30 mouse cellular contexts compared by ENCODE assay signal in the genomic region with DNA sequence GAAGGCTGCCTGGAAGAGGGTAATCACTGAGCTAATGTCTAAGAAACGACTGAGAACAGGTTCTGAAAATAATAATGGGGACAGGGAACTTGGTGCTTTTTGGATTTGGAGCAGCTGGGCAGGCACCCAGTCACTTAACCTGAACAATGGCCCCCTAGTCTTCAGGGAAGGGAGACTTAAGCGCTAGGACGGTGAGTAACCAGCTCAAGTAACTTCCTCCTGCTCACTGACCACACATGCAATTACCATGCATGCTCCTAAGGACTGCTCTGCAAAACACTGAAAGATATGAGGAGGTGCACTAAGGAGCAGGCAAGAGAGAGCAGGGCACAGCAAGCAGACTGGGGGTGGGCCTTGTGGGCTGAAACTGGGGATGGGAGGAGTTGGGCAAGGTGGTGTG. TPM values are rescaled to one million over a fixed set of nuclear protein-coding genes. Genes with fewer than 3 reads are reported as not detected.
A peak's percentile ranks its signal among the peaks of the same experiment; 100 is the strongest.
DNase-seq lines count a peak whose midpoint lies in the region; ATAC-seq and TF ChIP-seq lines count a peak whose summit lies in the region.
"Had no signal": no experiment of that assay in that cellular context is flagged by ENCODE, and none has a peak within 500 bp of the region (broad histone marks: within the 10 kb centered on the region; RNA-seq: fewer than 3 reads in every experiment).

No protein-coding gene starts in this region.

- no peak for TF ChIP-seq RAD21 in MEL (IDR thresholded peaks at IDR 0.05; ENCODE audit: low read depth, low read length)

- TF ChIP-seq EP300 in MEL (IDR thresholded peaks at IDR 0.05; ENCODE audit: low read depth in 1 of 2, low read length in 2 of 2), result peak in 1 of 2 experiments; percentile 34; a peak in 1 of 4 replicates

- TF ChIP-seq POLR2A in MEL (IDR thresholded peaks at IDR 0.05; ENCODE audit: control insufficient read depth in 1 of 2, insufficient read depth in 1 of 2, low read depth in 1 of 2, low read length in 2 of 2, poor library complexity in 1 of 2), result peak in 1 of 2 experiments; percentile 56; a peak in 1 of 4 replicates

- H3K27me3 ChIP-seq in megakaryocyte, embryonic 14.5 days (replicated peaks), result no peaks in the 10 kb centered on the region
- no peaks in the 10 kb centered on the region for H3K27me3 ChIP-seq in MEL (ENCODE audit: control insufficient read depth in 1 of 2, insufficient read depth in 2 of 2, low read length in 2 of 2)
- H3K27me3 ChIP-seq in midbrain, embryonic 16.5 days (ENCODE audit: control insufficient read depth, insufficient read depth, low read depth, low read length), result no peaks in the 10 kb centered on the region
- H3K27me3 ChIP-seq: embryonic facial prominence, embryonic 12.5 days; heart, embryonic 15.5 days; kidney, embryonic 15.5 days; limb, embryonic 13.5 days; lung, embryonic 15.5 days; stomach, embryonic 15.5 days had no signal

- 51% methylated on average over 3 of the region's 3 CpGs for WGBS in midbrain, embryonic 16.5 days

- no peaks in the 10 kb centered on the region for H3K36me3 ChIP-seq in megakaryocyte, embryonic 14.5 days (replicated peaks; ENCODE audit: low read length)
- H3K36me3 ChIP-seq in MEL (ENCODE audit: control insufficient read depth in 1 of 2, insufficient read depth in 2 of 2, low read length in 2 of 2), result peaks cover 0 to 45% of the 10 kb centered on the region in 2 experiments; a peak in 2 of 4 replicates
- H3K36me3 ChIP-seq in midbrain, embryonic 16.5 days (ENCODE audit: control insufficient read depth, insufficient read depth, low read length), result no peaks in the 10 kb centered on the region
- H3K36me3 ChIP-seq: embryonic facial prominence, embryonic 12.5 days; heart, embryonic 10.5 days; heart, embryonic 15.5 days; hindbrain, embryonic 13.5 days; kidney, embryonic 15.5 days; limb, embryonic 13.5 days; lung, embryonic 15.5 days; neural tube, embryonic 15.5 days; stomach, embryonic 15.5 days had no signal

- H3K9me3 ChIP-seq in megakaryocyte, embryonic 14.5 days, result no peaks in the 10 kb centered on the region
- no peaks in the 10 kb centered on the region for H3K9me3 ChIP-seq in MEL (replicated peaks; ENCODE audit: insufficient read depth, low read length)
- H3K9me3 ChIP-seq in midbrain, embryonic 16.5 days (replicated peaks; ENCODE audit: control insufficient read depth, low read length, poor library complexity, severe bottlenecking), result no peaks in the 10 kb centered on the region
- H3K9me3 ChIP-seq: embryonic facial prominence, embryonic 12.5 days; heart, embryonic 10.5 days; heart, embryonic 15.5 days; hindbrain, embryonic 13.5 days; kidney, embryonic 15.5 days; limb, embryonic 13.5 days; lung, embryonic 15.5 days; neural tube, embryonic 15.5 days; stomach, embryonic 15.5 days had no signal

- H3K4me3 ChIP-seq in megakaryocyte, embryonic 14.5 days (replicated peaks), result peak overlapping the region; percentile 35
- no peak overlapping the region for H3K4me3 ChIP-seq in MEL (ENCODE audit: control insufficient read depth in 1 of 2, insufficient read depth in 1 of 2, low read depth in 2 of 2, low read length in 2 of 2)
- H3K4me3 ChIP-seq in midbrain, embryonic 16.5 days (ENCODE audit: low read depth, low read length), result no peak overlapping the region
- H3K4me3 ChIP-seq: embryonic facial prominence, embryonic 12.5 days; heart, embryonic 15.5 days; kidney, embryonic 15.5 days; left cerebral cortex, adult 2 months; limb, embryonic 13.5 days; lung, embryonic 15.5 days; neural tube, embryonic 15.5 days; stomach, embryonic 15.5 days had no signal

- peak overlapping the region; percentile 62 for H3K27ac ChIP-seq in MEL (ENCODE audit: control insufficient read depth, low read depth, low read length)
- no peak overlapping the region for H3K27ac ChIP-seq in midbrain, embryonic 16.5 days (ENCODE audit: low read length)
- H3K27ac ChIP-seq: embryonic facial prominence, embryonic 12.5 days; heart, embryonic 15.5 days; hindbrain, embryonic 13.5 days; kidney, embryonic 15.5 days; left cerebral cortex, adult 2 months; limb, embryonic 13.5 days; lung, embryonic 15.5 days; neural tube, embryonic 15.5 days; stomach, embryonic 15.5 days had no signal

- no peak for ATAC-seq in megakaryocyte, adult 5-6 weeks (ENCODE audit: poor library complexity, severe bottlenecking)
- ATAC-seq in midbrain, embryonic 16.5 days, result peak; percentile 13; the same call in 1 of the 2 replicates
- ATAC-seq: activated CD4-positive, CD25-positive, alpha-beta regulatory T cell, adult 4 months; intestine, postnatal 0 days had no signal

- H3K79me2 ChIP-seq in MEL (ENCODE audit: control insufficient read depth, insufficient read depth, low read length, poor library complexity), result no peaks in the 10 kb centered on the region; the same call in 1 of the 2 replicates

- peaks cover 59% of the 10 kb centered on the region for H3K4me1 ChIP-seq in megakaryocyte, embryonic 14.5 days
- peaks cover 28 to 67% of the 10 kb centered on the region in 2 experiments for H3K4me1 ChIP-seq in MEL (ENCODE audit: control insufficient read depth in 1 of 2, insufficient read depth in 2 of 2, low read length in 2 of 2)
- peaks cover 12% of the 10 kb centered on the region; the same call in 1 of the 2 replicates for H3K4me1 ChIP-seq in midbrain, embryonic 16.5 days (ENCODE audit: control insufficient read depth, insufficient read depth, low read length)
- H3K4me1 ChIP-seq: stomach, embryonic 15.5 days had no signal

- no peak for TF ChIP-seq CTCF in MEL (IDR thresholded peaks at IDR 0.05 in 2 of 3, conservative IDR thresholded peaks at IDR 0.05 in 1 of 3; ENCODE audit: control insufficient read depth in 1 of 3, insufficient read depth in 1 of 3, low read depth in 2 of 3, low read length in 3 of 3, poor library complexity in 1 of 3, severe bottlenecking in 1 of 3)

- no peak overlapping the region for H3K4me2 ChIP-seq in midbrain, embryonic 16.5 days (ENCODE audit: low read length)
- H3K4me2 ChIP-seq: liver, embryonic 11.5 days; stomach, embryonic 15.5 days had no signal

- H3K9ac ChIP-seq in MEL (ENCODE audit: control insufficient read depth, low read depth, low read length, poor library complexity, severe bottlenecking), result peak overlapping the region; percentile 32
- no peak overlapping the region for H3K9ac ChIP-seq in midbrain, embryonic 16.5 days (ENCODE audit: low read depth, low read length)
- H3K9ac ChIP-seq: embryonic facial prominence, embryonic 12.5 days; heart, embryonic 15.5 days; kidney, embryonic 15.5 days; limb, embryonic 13.5 days; lung, embryonic 15.5 days; neural tube, embryonic 15.5 days; stomach, embryonic 15.5 days had no signal

- DNase-seq in 416B (ENCODE audit: low read depth) (peak; percentile 64), MEL (ENCODE audit: low read depth, low spot score) (peak; percentile 92)
- DNase-seq in kidney, adult 11 months, result no peak
- DNase-seq in frontal cortex, postnatal 10 days (ENCODE audit: low spot score in 2 of 2), result no peak
- DNase-seq: adrenal gland, adult 2 months; cerebellum, adult 2 months; cerebellum, postnatal 14 days; gastrocnemius, postnatal 14 days; heart, adult 11 months; heart, postnatal 36 days; kidney, postnatal 25 days; retina, postnatal 1 day; right cerebral cortex, postnatal 14 days; thymus, postnatal 25 days had no signal

TF ChIP-seq in MEL, 35 proteins besides CTCF, POLR2A, EP300 and RAD21 (continues in another document):
- TF ChIP-seq E2F4 (IDR thresholded peaks at IDR 0.05; ENCODE audit: borderline replicate concordance, low read depth, low read length), result no peak
- no peak for TF ChIP-seq POLR2AphosphoS5 (IDR thresholded peaks at IDR 0.05; ENCODE audit: borderline replicate concordance, low read depth, low read length)
- TF ChIP-seq RCOR1 (IDR thresholded peaks at IDR 0.05; ENCODE audit: low read depth, low read length), result no peak
- peak; percentile 36; the same call in 1 of the 2 replicates for TF ChIP-seq ETS1 (IDR thresholded peaks at IDR 0.05; ENCODE audit: low read depth, low read length)
- no peak for TF ChIP-seq TBP (IDR thresholded peaks at IDR 0.05; ENCODE audit: low read depth, low read length)
- no peak; the same call in 1 of the 2 replicates for TF ChIP-seq BHLHE40 (IDR thresholded peaks at IDR 0.05; ENCODE audit: borderline replicate concordance, low read depth, low read length)
- peak; percentile 67 for TF ChIP-seq NRF1 (IDR thresholded peaks at IDR 0.05; ENCODE audit: insufficient read depth, low read depth, low read length, poor library complexity, severe bottlenecking)
- no peak for TF ChIP-seq SMC3 (IDR thresholded peaks at IDR 0.05; ENCODE audit: low read depth, low read length)
- TF ChIP-seq HCFC1 (IDR thresholded peaks at IDR 0.05; ENCODE audit: low read depth, low read length), result peak; percentile 48; the same call in 1 of the 2 replicates
- peak; percentile 36; the same call in 1 of the 2 replicates for TF ChIP-seq POLR2AphosphoS2 (IDR thresholded peaks at IDR 0.05; ENCODE audit: low read length)
- no peak for TF ChIP-seq TAL1 (IDR thresholded peaks at IDR 0.05; ENCODE audit: low read length)
- no peak for TF ChIP-seq ZC3H11A (IDR thresholded peaks at IDR 0.05; ENCODE audit: low read depth, low read length)
- 0 out of 2 replicates have a peak, but pooled peaks have one; percentile 12 for TF ChIP-seq ELF1 (IDR thresholded peaks at IDR 0.05; ENCODE audit: low read depth, low read length)
- TF ChIP-seq USF2 (IDR thresholded peaks at IDR 0.05; ENCODE audit: borderline replicate concordance in 1 of 2, insufficient read depth in 1 of 2, low read depth in 1 of 2, low read length in 2 of 2), result no peak
- no peak for TF ChIP-seq CHD2 (IDR thresholded peaks at IDR 0.05; ENCODE audit: low read length)
- no peak for TF ChIP-seq CHD1 (IDR thresholded peaks at IDR 0.05; ENCODE audit: low read depth, low read length)
- TF ChIP-seq UBTF (IDR thresholded peaks at IDR 0.05; ENCODE audit: borderline replicate concordance, insufficient read depth, low read depth, low read length), result no peak
- no peak for TF ChIP-seq SIN3A (IDR thresholded peaks at IDR 0.05; ENCODE audit: low read length)
- peak; percentile 47; the same call in 1 of the 2 replicates for TF ChIP-seq MAX (IDR thresholded peaks at IDR 0.05; ENCODE audit: low read length)
- TF ChIP-seq MYC (IDR thresholded peaks at IDR 0.05; ENCODE audit: low read depth, low read length), result no peak
- no peak for TF ChIP-seq USF1 (IDR thresholded peaks at IDR 0.05; ENCODE audit: low read depth, low read length)
- TF ChIP-seq MEF2A (IDR thresholded peaks at IDR 0.05; ENCODE audit: extremely low read depth, insufficient replicate concordance, low read depth, low read length, poor library complexity, severe bottlenecking), result no peak

RNA-seq across cellular contexts. Expression of gene Bhlhe40, which starts 39.2 kb away (rescaled TPM):
- polyA plus RNA-seq in megakaryocyte, embryonic 14.5 days (2012; ENCODE audit: insufficient read depth, low replicate concordance), result 12.0 and 24.0 TPM in 2 replicates
- total RNA-seq in megakaryocyte, adult 5-6 weeks (2015), result 5.7 and 11.9 TPM in 2 replicates
- total RNA-seq in megakaryocyte, adult 5-6 weeks (2017), result 11.6 and 14.3 TPM in 2 replicates
- total RNA-seq in MEL (2012; rRNA removed), result 15.8 and 15.9 TPM in 2 replicates
- polyA plus RNA-seq in MEL (2012; ENCODE audit: insufficient read depth in 1 of 2, insufficient read length in 2 of 2, low read depth in 1 of 2, low replicate concordance in 2 of 2, missing spikeins in 1 of 2), result 10 to 100 TPM in 1 of 2 experiments, not detected in 1; 21.6 TPM
- polyA plus RNA-seq in midbrain, embryonic 16.5 days (2015; fragmentation: Nextera tagmentation; extraction: Ambion mirVana), result 6.6 and 7.8 TPM in 2 replicates

Comparison
In these comparisons a context has a peak if more than half of its experiments do, and no peak if none do; other contexts are left out.
1. DNase-seq: peak in 416B (single experiment) and MEL (single experiment); none in kidney, adult 11 months (single experiment) and frontal cortex, postnatal 10 days (0 of 2).